Mouse (Mus musculus) mesoderm, embryonic 11.5 days (tissue): ENCODE measurements around the gene Slamf6.
A peak's percentile ranks its signal among the peaks of the same experiment; 100 is the strongest.
"Not testable (repeated sequence)": the region's sequence is repeated elsewhere in the genome, so short reads cannot be mapped to it uniquely, and the experiment has no call there.

Source experiments
- DNase-seq: peaks from one replicate; pipeline ENCODE4 v3.0.0-alpha.2; 2012; ENCODE audit warnings: low read depth, low spot score

Gene Slamf6

GRCm38 (mm10) chr1:171957411-171957810 lies 40.1 kb downstream of the Slamf6 start:
- DNase-seq, result no peak

GRCm38 (mm10) chr1:171960726-171961125 lies 43.4 kb downstream of the Slamf6 start:
- DNase-seq, result no peak

- DNase-seq, result no peak
Measured at GRCm38 (mm10) chr1:171961704-171962103, 44.4 kb downstream of the Slamf6 start.

- no peak for DNase-seq
Measured at GRCm38 (mm10) chr1:171963613-171964012, 46.3 kb downstream of the Slamf6 start.

GRCm38 (mm10) chr1:171966054-171966790 lies 48.9 kb downstream of the Slamf6 start:
- no peak for DNase-seq

- no peak for DNase-seq
Measured at GRCm38 (mm10) chr1:171969221-171969620, 51.9 kb downstream of the Slamf6 start.

- peak; percentile 59 for DNase-seq
Measured at GRCm38 (mm10) chr1:171970854-171971586, 53.7 kb downstream of the Slamf6 start.

GRCm38 (mm10) chr1:171974361-171974760 lies 57.0 kb downstream of the Slamf6 start:
- not testable (repeated sequence) for DNase-seq

GRCm38 (mm10) chr1:171975377-171975776 lies 58.1 kb downstream of the Slamf6 start:
- DNase-seq, result no peak

- DNase-seq, result no peak
Measured at GRCm38 (mm10) chr1:171975831-171976230, 58.5 kb downstream of the Slamf6 start.

- DNase-seq, result no peak
Measured at GRCm38 (mm10) chr1:171976826-171977539, 59.7 kb downstream of the Slamf6 start.

GRCm38 (mm10) chr1:171977891-171978290 lies 60.6 kb downstream of the Slamf6 start:
- DNase-seq, result no peak

- no peak for DNase-seq
Measured at GRCm38 (mm10) chr1:171979969-171980730, 62.8 kb downstream of the Slamf6 start.

- no peak for DNase-seq
Measured at GRCm38 (mm10) chr1:171982170-171982569, 64.9 kb downstream of the Slamf6 start.

GRCm38 (mm10) chr1:171982740-171983139 lies 65.4 kb downstream of the Slamf6 start:
- DNase-seq, result no peak

- DNase-seq, result no peak
Measured at GRCm38 (mm10) chr1:171983372-171984001, 66.2 kb downstream of the Slamf6 start.

- DNase-seq, result no peak
Measured at GRCm38 (mm10) chr1:171984121-171984520, 66.8 kb downstream of the Slamf6 start.

GRCm38 (mm10) chr1:171991883-171992282 lies 74.6 kb downstream of the Slamf6 start:
- DNase-seq, result no peak

GRCm38 (mm10) chr1:171992901-171993530 lies 75.7 kb downstream of the Slamf6 start:
- no peak for DNase-seq

GRCm38 (mm10) chr1:171994501-171994900 lies 77.2 kb downstream of the Slamf6 start:
- DNase-seq, result no peak
